Mouse (Mus musculus) right cerebral cortex, adult 18-20 months (tissue): ENCODE data around the gene Olfr1333.
"Not testable (repeated sequence)": the region's sequence is repeated elsewhere in the genome, so short reads cannot be mapped to it uniquely, and the experiment has no call there.

Source experiments
- DNase-seq: peaks from one replicate; pipeline ENCODE4 v3.0.0; 2022; ENCODE audit warnings: mixed read lengths

Olfr1333 gene

DNA sequence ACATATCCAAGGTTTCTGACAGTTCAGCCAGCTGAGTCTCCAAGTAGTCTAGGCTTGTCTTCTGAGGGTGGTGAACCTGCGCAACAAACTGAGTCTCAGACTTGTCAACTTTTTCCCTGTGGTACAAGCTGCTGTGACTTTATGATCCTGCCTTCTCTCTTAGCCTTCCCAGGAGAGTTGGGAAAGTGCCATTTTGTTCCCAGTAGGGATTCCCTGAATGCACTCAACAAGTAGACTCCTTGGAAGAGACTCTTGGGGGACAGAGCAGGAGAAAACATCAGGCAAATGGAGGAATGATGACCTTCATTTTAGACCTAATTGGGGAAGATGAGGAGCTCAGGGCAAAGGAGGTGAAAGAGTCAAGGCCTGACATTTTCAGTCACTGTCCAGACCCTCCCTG lies at the start of gene Olfr1333:
Olfr1333 (minus strand) TSS at position 101 of the 400 bp plus-strand sequence.
- no peak for DNase-seq

DNA sequence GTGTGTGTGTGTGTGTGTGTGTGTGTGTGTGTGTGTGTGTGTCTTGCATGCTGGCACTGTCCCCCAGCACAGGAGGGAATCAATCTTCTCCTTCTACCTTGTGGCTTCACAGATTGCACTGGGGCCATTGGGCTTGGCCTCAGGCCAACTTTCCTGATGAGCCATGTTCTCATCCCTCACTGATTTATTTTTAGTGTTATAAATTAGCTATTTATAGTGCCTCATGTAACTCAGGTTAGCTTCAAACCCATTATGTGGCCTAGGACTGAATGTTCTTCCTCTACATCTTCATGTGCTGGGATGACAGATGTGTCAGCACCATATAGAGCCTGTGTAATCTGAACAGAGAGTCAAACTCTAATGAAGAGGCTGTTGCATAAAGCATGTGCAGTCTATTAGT lies 31.5 kb upstream of the Olfr1333 start:
- DNase-seq, result no peak

DNA sequence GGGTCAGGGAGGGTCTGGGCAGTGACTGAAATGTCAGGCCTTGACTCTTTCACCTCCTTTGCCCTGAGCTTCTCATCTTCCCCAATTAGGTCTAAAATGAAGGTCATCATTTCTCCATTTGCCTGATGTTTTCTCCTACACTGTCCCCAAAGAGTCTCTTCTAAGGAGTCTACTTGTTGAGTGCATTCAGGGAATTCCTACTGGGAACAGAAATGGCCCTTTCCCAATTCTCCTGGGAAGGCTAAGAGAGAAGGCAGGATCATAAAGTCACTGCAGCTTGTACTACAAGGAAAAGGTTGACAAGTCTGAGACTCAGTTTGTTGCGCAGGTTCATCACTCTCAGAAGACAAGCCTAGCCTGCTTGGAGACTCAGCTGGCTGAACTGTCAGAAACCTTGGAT lies 28.3 kb upstream of the Olfr1333 start, which contains the start of gene Olfr1331:
Olfr1331 (plus strand) TSS at position 301 of the 400 bp plus-strand sequence.
- DNase-seq, result no peak

DNA sequence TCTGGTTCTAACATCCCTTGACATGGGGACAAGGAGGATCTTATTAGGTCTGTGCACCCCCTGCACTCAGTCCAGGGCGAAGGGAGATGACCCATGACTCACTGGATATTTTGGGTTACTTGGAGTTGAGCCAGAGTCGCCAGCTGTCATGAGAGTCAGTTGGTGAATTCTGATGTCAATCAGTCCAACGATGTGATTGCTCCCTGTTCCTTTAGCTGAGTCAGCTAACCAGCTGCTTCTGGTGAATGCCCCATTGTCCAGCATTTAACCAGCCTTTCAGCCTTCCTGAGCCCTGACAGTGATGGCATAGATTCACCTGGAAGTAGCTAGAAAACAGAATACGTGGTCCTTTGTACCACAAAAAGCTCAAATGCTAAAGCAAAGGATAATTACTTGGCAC lies 26.6 kb upstream of the Olfr1333 start:
- DNase-seq, result peak; percentile 5

DNA sequence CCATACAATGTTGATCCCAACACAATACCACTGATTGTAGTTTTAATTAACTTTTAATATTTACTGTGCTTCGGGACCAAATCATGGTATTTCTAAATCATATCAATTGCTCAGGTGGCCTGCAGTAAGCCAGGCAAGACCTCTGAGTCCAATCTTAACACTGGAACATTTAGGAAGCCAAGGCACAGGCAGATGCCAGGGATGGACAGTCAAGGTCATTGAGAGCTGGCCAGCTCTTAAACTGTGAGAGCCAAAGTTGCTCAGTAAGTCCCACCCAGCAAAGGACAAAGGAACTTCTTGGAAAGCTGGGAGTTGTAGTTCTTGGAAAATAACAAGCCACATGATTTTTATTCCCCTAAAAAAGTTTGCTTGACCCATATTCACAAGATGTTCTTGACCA lies 25.7 kb upstream of the Olfr1333 start:
- DNase-seq, result no peak

DNA sequence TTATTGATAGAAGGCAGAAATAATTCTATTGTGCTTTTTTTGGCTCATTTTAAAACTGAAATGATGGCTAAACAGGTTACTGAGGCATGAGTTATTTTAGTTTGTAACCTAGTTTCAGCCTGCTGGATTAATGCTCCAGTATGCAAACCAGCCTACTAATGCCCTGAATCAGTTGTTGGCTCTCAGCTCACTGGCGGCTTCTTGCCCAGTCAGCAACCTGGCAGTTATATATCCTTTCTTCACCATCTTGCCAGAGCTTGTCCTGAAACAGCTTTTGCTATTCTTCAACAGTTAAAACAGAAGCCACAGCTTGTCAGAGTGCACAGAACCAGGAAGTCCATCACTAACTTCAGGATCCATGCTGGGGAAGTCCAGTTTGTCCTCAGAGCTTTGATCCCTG lies 17.2 kb downstream of the Olfr1333 start:
- DNase-seq, result no peak

DNA sequence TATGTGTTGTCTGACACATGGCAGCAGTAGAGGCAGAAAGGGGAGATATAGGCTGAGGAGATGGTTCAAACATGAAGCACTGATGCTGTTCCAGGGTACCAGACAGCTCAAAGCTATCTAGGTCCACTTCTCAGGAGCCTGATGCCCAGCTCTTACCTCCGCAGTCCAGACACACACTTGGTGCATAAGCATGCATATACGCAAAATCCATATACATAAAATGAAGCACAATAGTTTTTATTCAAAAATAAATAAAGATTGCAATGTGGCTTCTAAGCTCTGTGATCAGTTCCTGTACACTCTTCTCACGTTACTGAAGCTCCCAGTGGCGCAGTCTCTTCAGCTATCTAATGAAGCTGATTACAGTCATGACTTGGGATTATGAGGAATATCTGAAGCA lies 26.2 kb downstream of the Olfr1333 start, which contains the start of gene Olfr1335:
Olfr1335 (minus strand) TSS at position 101 of the 400 bp plus-strand sequence.
- DNase-seq, result no peak

DNA sequence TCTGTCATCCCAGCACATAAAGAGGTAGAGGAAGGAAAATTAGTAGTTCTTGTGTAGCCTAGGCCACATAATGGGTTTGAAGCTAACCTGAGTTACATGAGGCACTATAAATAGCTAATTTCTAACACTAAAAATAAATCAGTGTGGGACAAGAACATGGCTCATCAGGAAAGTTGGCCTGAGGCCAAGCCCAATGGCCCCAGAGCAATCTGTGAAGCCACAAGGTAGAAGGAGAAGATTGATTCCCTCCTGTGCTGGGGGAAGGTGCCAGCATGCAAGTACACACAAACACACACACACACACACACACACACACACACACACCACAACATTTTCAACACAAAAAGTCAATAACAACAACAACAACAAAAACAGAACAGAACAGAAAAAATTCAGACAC lies 43.3 kb downstream of the Olfr1333 start:
- not testable (repeated sequence) for DNase-seq

DNA sequence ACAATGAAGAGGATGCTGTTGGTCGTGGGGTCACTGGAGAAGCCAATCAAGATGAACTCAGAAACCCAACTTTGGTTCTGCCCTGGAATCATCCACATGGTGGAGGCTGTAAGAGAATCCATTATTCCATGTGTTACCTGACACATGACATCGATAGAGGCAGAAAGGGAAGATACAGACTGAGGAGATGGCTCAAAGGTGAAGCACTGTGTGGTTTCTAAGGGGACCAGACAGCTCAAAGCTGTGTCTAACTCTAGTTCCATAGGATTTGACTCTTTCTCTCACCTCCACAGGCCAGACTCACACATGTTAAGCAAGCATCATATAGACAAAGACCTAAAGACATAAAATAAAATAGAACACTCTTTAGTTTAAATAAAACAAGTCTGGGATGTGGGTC lies 53.6 kb downstream of the Olfr1333 start, which contains the start of gene Olfr1337:
Olfr1337 (minus strand) TSS at position 101 of the 400 bp plus-strand sequence.
- no peak for DNase-seq
